ENCODE assay signal across 19 mouse cellular contexts in genomic region chr11:33574944-33575343, GRCm38 (mm10). TPM values are rescaled to one million over a fixed set of nuclear protein-coding genes. Genes with fewer than 3 reads are reported as not detected.
A peak's percentile ranks its signal among the peaks of the same experiment; 100 is the strongest.
DNase-seq lines count a peak whose midpoint lies in the region; ATAC-seq and TF ChIP-seq lines count a peak whose summit lies in the region.
"Had no signal": no experiment of that assay in that cellular context is flagged by ENCODE, and none has a peak within 500 bp of the region (broad histone marks: within the 10 kb centered on the region; RNA-seq: fewer than 3 reads in every experiment).

No protein-coding gene starts in this region.

- H3K4me2 ChIP-seq in midbrain, postnatal 0 days (ENCODE audit: low read depth, low read length, poor library complexity, severe bottlenecking) = no peak overlapping the region
- H3K4me2 ChIP-seq in midbrain, embryonic 16.5 days (ENCODE audit: low read length) = no peak overlapping the region
- H3K4me2 ChIP-seq: hindbrain, embryonic 12.5 days had no signal

- no peaks in the 10 kb centered on the region for H3K4me1 ChIP-seq in heart, adult 2 months (ENCODE audit: control insufficient read depth, insufficient read depth, low read length)
- no peaks in the 10 kb centered on the region for H3K4me1 ChIP-seq in midbrain, postnatal 0 days (ENCODE audit: insufficient read depth, low read length)
- H3K4me1 ChIP-seq in midbrain, embryonic 16.5 days (ENCODE audit: control insufficient read depth, insufficient read depth, low read length) = no peaks in the 10 kb centered on the region
- H3K4me1 ChIP-seq in midbrain, embryonic 10.5 days = no peaks in the 10 kb centered on the region
- H3K4me1 ChIP-seq: heart, embryonic 10.5 days; hindbrain, embryonic 12.5 days had no signal

- 72% methylated on average over 3 of the region's 3 CpGs for WGBS in heart, adult 2 months
- 84% methylated on average over 3 of the region's 3 CpGs for WGBS in midbrain, postnatal 0 days
- 84% methylated on average over 3 of the region's 3 CpGs for WGBS in midbrain, embryonic 16.5 days
- 81% methylated on average over 3 of the region's 3 CpGs for WGBS in midbrain, embryonic 10.5 days

- TF ChIP-seq EP300 in heart, adult 2 months (IDR thresholded peaks at IDR 0.05; ENCODE audit: insufficient read depth, low read depth, low read length) = no peak

- H3K36me3 ChIP-seq in heart, adult 2 months (ENCODE audit: control insufficient read depth, insufficient read depth, low read length) = no peaks in the 10 kb centered on the region
- H3K36me3 ChIP-seq in midbrain, postnatal 0 days (ENCODE audit: insufficient read depth, low read length) = no peaks in the 10 kb centered on the region
- no peaks in the 10 kb centered on the region for H3K36me3 ChIP-seq in midbrain, embryonic 16.5 days (ENCODE audit: control insufficient read depth, insufficient read depth, low read length)
- no peaks in the 10 kb centered on the region for H3K36me3 ChIP-seq in midbrain, embryonic 10.5 days
- H3K36me3 ChIP-seq: heart, embryonic 10.5 days; hindbrain, embryonic 12.5 days had no signal

- TF ChIP-seq POLR2A in heart, adult 2 months (IDR thresholded peaks at IDR 0.05; ENCODE audit: insufficient read depth, low read depth, low read length) = no peak

- no peak overlapping the region for H3K9ac ChIP-seq in heart, adult 2 months (ENCODE audit: low read depth, low read length)
- H3K9ac ChIP-seq in midbrain, postnatal 0 days (replicated peaks; ENCODE audit: low read length, poor library complexity, severe bottlenecking) = no peak overlapping the region
- no peak overlapping the region for H3K9ac ChIP-seq in midbrain, embryonic 16.5 days (ENCODE audit: low read depth, low read length)
- H3K9ac ChIP-seq: hindbrain, embryonic 12.5 days had no signal

- peak; percentile 15; the same call in 1 of the 2 replicates for TF ChIP-seq CTCF in heart, adult 2 months (IDR thresholded peaks at IDR 0.05)
- peak; percentile 34; the same call in 1 of the 2 replicates for TF ChIP-seq CTCF in midbrain, postnatal 0 days (IDR thresholded peaks at IDR 0.05)

- H3K4me3 ChIP-seq in heart, adult 2 months = no peak overlapping the region
- no peak overlapping the region for H3K4me3 ChIP-seq in midbrain, postnatal 0 days (ENCODE audit: low read depth, low read length)
- no peak overlapping the region for H3K4me3 ChIP-seq in midbrain, embryonic 16.5 days (ENCODE audit: low read depth, low read length)
- no peak overlapping the region for H3K4me3 ChIP-seq in midbrain, embryonic 10.5 days
- H3K4me3 ChIP-seq: heart, embryonic 10.5 days; hindbrain, embryonic 12.5 days had no signal

- H3K27ac ChIP-seq in heart, adult 2 months = no peak overlapping the region
- H3K27ac ChIP-seq in midbrain, postnatal 0 days (ENCODE audit: low read depth, low read length) = no peak overlapping the region
- H3K27ac ChIP-seq in midbrain, embryonic 16.5 days (ENCODE audit: low read length) = no peak overlapping the region
- H3K27ac ChIP-seq in midbrain, embryonic 10.5 days (replicated peaks) = no peak overlapping the region
- H3K27ac ChIP-seq: heart, embryonic 10.5 days; hindbrain, embryonic 12.5 days had no signal

- DNase-seq in heart, adult 2 months = no peak
- DNase-seq in heart, postnatal 36 days = no peak
- no peak for DNase-seq in midbrain, postnatal 0 days (ENCODE audit: low spot score)
- peak; percentile 59 for DNase-seq in WW6 (ENCODE audit: low read depth, low spot score)
- peak; percentile 5 to 8 for DNase-seq in thymus, postnatal 36 days
- DNase-seq in midbrain, embryonic 10.5 days (ENCODE audit: low spot score) = no peak
- DNase-seq in cerebellum, adult 18-20 months = no peak
- DNase-seq: adrenal gland, postnatal 25 days; cerebellum, adult 9-10 months; lung, adult 2 months; midbrain, embryonic 14.5 days; right cerebral cortex, postnatal 25 days had no signal

- ATAC-seq in midbrain, postnatal 0 days (ENCODE audit: low FRiP score) = no peak
- ATAC-seq in midbrain, embryonic 16.5 days = no peak

- H3K79me2 ChIP-seq in heart, adult 2 months (replicated peaks; ENCODE audit: control insufficient read depth, insufficient read depth, low read length) = no peaks in the 10 kb centered on the region

- no peaks in the 10 kb centered on the region for H3K9me3 ChIP-seq in midbrain, postnatal 0 days (ENCODE audit: low read length)
- H3K9me3 ChIP-seq in midbrain, embryonic 16.5 days (replicated peaks; ENCODE audit: control insufficient read depth, low read length, poor library complexity, severe bottlenecking) = no peaks in the 10 kb centered on the region
- no peaks in the 10 kb centered on the region for H3K9me3 ChIP-seq in midbrain, embryonic 10.5 days (replicated peaks)
- H3K9me3 ChIP-seq: heart, embryonic 10.5 days; hindbrain, embryonic 12.5 days had no signal

- H3K27me3 ChIP-seq in heart, adult 2 months (ENCODE audit: control insufficient read depth, insufficient read depth, low read length) = no peaks in the 10 kb centered on the region
- no peaks in the 10 kb centered on the region for H3K27me3 ChIP-seq in midbrain, postnatal 0 days (ENCODE audit: insufficient read depth, low read length)
- H3K27me3 ChIP-seq in midbrain, embryonic 16.5 days (ENCODE audit: control insufficient read depth, insufficient read depth, low read depth, low read length) = no peaks in the 10 kb centered on the region
- no peaks in the 10 kb centered on the region for H3K27me3 ChIP-seq in midbrain, embryonic 10.5 days (ENCODE audit: low read depth, poor library complexity, severe bottlenecking)
- H3K27me3 ChIP-seq: hindbrain, embryonic 12.5 days had no signal

- intact Hi-C loops in heart, adult 2 months (cut with DNase I) = no loop called here
- intact Hi-C loops in heart, postnatal 36 days (cut with DNase I) = no loop called here

RNA-seq across cellular contexts. Expression of gene Gabrp, which starts 3.8 kb away (rescaled TPM):
- not detected for total RNA-seq in heart, adult 2 months (2021)
- polyA plus RNA-seq in heart, adult 2 months (2012; rRNA removed) = 0.06 and 2.6 TPM in 2 replicates
- not detected for total RNA-seq in heart, postnatal 36 days (2021)
- total RNA-seq in midbrain, postnatal 0 days (2014; rRNA removed) = 0.16 and 0.19 TPM in 2 replicates
- polyA plus RNA-seq in midbrain, postnatal 0 days (2015; fragmentation: Nextera tagmentation; extraction: Ambion mirVana) = not detected in 2 replicates
- not detected in 2 replicates for polyA plus RNA-seq in midbrain, embryonic 16.5 days (2015; fragmentation: Nextera tagmentation; extraction: Ambion mirVana)
- polyA plus RNA-seq in midbrain, embryonic 10.5 days (2016; fragmentation: Nextera tagmentation; extraction: Ambion mirVana) = 0.86 and 3.3 TPM in 2 replicates
- total RNA-seq: adrenal gland, postnatal 25 days; left cerebral cortex, postnatal 10 days had no signal
- polyA plus RNA-seq: midbrain, embryonic 14.5 days; neural tube, embryonic 14.5 days had no signal

RNA-seq across cellular contexts. Expression of gene D130052B06Rik, which starts 24.2 kb away (rescaled TPM):
- not detected for total RNA-seq in heart, adult 2 months (2021)
- not detected in 2 replicates for polyA plus RNA-seq in heart, adult 2 months (2012; rRNA removed)
- total RNA-seq in heart, postnatal 36 days (2021) = not detected
- not detected in 2 replicates for total RNA-seq in midbrain, postnatal 0 days (2014; rRNA removed)
- polyA plus RNA-seq in midbrain, postnatal 0 days (2015; fragmentation: Nextera tagmentation; extraction: Ambion mirVana) = not detected in 2 replicates
- not detected in 2 replicates for polyA plus RNA-seq in midbrain, embryonic 16.5 days (2015; fragmentation: Nextera tagmentation; extraction: Ambion mirVana)
- 0.06 TPM in 1 of 2 replicates, not detected in the other for polyA plus RNA-seq in midbrain, embryonic 10.5 days (2016; fragmentation: Nextera tagmentation; extraction: Ambion mirVana)
- total RNA-seq: adrenal gland, postnatal 25 days; left cerebral cortex, postnatal 10 days had no signal
- polyA plus RNA-seq: embryonic facial prominence, embryonic 14.5 days; heart, embryonic 10.5 days; lung, adult 2 months; midbrain, embryonic 14.5 days; neural tube, embryonic 14.5 days; stomach, embryonic 16.5 days had no signal

Comparison
In these comparisons a context has a peak if more than half of its experiments do, and no peak if none do; other contexts are left out.
1. DNase-seq: peak in WW6 (single experiment) and thymus, postnatal 36 days (2 of 2); none in heart, adult 2 months (0 of 2), heart, postnatal 36 days (0 of 2), midbrain, postnatal 0 days (single experiment), midbrain, embryonic 10.5 days (single experiment) and cerebellum, adult 18-20 months (0 of 2).